Mouse (Mus musculus): Measurements from ENCODE around the gene Bcl2l14. TPM values are rescaled to one million over a fixed set of nuclear protein-coding genes. Genes with fewer than 3 reads are reported as not detected.
A peak's percentile ranks its signal among the peaks of the same experiment; 100 is the strongest.

Bcl2l14 gene
- total RNA-seq (2021), result not detected
- long read RNA-seq, experiment 1, result 0 reads
- long read RNA-seq, experiment 2, result 0 reads

DNA sequence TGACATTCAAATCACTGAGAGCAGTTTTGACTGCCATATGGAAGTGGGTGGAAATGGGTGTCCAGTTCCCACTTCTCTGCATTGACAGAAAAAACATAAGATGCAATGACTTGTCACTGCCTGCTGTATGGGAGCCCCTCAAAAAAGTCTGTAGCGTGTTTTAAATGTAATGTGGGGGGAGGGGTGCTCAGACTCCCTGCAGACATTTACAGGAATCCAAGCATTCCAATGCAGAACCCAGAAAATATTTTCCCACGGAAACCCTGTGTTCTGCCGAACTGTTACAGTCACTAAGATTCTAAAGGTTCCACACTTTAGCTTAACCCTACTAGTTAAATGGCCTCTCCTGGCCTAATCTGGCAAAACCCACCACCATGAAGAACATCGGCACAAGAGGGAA is at the start of gene Bcl2l14:
Gene Bcl2l14, plus strand, starts transcription at position 301 of the 400 bp plus-strand sequence.
- DNase-seq, result no peak

- DNase-seq, result no peak
These were observed 47.5 kb upstream of the Bcl2l14 start for GRCm38 (mm10) chr6:134348526-134349067.

DNA sequence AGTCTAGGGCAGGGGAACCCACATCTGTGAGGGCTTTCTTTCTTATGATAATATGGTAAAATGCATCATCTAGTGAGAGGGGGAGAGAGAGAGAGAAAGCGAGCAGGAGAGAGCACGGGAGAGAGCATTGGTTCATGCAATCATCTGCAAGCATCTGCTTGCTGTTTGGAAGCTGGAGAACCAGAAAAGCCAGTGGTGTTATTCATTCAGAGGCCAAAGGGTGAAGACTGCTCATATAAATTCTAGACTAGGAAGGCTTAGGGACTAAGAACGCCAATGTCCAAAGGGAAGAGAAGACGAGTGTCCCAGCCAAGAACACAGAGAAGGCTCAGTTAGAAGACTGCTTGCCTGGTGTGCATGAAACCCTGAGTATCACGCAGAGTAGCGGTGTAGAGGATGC is 43.2 kb upstream of the Bcl2l14 start:
- DNase-seq, result no peak

DNA sequence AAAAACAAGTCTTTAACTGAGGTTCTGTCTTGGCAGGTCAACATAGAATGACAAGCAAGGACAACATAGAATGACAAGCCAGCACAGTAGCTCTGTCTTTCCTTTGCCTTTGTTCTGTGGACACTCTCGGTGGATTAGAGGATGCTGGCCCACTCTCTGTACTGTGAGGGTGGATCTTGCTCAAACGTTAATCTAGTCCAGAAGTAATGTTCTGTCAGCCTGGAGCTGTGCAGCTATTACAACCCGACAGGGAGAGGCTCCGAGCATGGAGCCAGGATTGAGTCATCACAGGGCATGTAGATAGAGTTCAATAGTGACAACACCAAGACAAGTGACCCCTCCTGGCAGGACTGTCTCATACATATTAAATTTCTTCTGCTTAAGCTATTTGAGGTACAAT is 42.4 kb upstream of the Bcl2l14 start:
- peak; percentile 23 for DNase-seq

GRCm38 (mm10) chr6:134357570-134357969 is 38.5 kb upstream of the Bcl2l14 start:
- DNase-seq, result no peak

- no peak for DNase-seq
These were observed 36.0 kb upstream of the Bcl2l14 start for GRCm38 (mm10) chr6:134360079-134360478.

- no peak for DNase-seq
These were observed 31.5 kb upstream of the Bcl2l14 start for GRCm38 (mm10) chr6:134364644-134365043.

DNA sequence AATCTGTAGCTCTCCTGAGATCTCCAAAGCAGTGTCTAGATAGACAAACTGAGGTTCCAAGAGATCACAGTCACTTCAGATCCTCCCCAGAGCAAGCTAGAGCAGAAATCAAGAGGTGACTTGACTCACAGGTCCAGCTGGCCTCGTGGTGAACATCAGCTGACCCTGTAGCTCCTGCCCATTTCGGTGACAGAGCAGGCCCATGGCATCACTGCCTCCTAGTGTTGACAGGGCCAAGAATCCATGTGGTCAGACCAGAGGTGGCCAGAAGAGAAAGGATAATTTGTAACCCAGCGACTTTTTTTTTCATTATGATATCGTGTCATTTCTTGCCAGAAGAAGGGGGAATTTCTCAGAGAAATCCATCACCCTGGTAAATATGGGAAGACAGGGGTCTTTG is 30.2 kb upstream of the Bcl2l14 start:
- no peak for DNase-seq

DNA sequence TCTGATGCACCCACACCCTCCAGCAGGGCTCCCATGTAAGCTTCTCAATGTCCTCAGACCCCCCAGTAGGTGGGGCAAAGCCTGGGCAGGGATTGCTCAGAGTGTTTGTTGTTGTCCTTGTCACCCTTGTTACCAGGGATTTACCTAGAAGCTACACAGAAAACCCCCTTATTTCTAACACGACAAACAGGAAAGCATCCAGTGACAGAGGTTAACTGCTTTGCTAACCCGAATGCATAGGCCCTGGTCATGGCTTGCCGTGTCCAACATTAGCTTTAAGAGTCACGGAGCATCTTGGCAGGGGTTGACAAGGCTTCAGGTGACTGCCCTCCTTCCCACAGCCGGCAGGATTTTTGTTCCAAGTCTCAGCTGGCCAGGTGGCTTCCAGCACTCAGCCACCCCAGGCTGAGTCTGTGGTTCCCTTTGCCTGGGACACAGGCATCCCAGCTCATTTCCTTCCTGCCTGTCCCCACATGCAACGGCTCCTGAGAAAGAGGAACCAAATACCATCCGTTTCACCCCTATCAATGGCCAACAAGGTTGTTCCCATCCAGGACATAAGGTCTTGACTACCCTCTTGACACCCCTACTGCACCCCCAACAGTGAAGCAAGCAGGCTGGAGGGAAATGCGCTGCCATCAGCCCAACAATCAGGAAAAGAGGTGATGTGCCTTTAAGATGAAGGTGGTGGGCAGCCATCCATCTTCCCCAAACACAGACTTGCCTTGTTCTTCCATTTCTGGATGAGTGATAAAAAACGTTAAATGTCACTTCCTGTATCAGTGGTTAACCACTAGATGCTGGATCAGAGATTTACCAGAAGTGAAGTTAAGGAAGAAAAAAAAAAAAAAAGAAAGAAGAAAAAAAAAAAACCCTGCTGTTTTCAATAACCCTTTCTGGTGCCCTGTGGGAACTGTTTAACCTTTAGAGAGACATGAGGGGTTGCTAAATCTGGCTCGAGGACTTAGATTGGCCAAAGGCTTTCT is 29.5 kb upstream of the Bcl2l14 start:
- DNase-seq, result no peak

DNA sequence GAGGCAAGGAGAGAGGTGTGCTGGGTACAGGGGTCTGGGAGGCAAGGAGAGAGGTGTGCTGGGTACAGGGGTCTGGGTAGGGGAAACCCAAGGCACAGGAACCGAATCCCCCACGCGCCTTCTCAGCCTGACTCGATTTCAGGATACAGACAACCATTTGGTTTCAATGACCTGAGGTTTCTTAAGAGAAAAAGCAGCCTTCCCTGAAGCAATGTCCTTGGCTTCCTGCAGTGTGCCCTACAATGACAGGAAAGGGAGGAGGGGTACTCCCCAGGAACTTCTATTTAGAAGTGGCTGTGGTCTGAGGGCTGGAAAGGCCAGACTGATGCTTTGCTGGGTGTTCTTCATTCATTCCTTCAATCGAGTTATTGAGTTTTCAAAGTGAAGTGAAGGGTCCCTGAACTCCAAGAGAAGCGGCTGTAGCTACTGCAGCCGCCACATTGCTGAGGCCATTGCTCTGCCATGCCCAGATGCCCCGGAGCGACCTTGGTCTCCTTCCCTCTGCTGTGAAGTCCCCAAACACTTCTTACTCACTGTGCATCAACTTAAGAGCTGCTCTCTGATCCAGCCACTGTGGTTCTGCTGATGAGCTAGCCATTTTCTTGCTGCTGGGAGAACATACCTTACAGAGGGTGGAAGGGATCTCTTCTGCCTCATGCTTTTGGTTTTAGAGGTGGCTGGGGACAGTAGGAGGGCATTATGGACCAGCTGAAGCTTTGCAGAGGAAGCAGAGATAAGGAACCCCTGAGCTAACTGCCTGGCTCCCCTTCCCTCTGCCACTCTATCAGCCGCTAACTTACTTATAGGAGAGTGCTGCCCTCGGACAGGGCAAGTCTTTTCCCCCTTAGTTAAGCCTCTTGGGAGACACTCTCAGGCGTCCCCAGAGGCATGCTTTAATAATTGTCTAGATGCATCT is 28.5 kb upstream of the Bcl2l14 start:
- DNase-seq, result no peak

DNA sequence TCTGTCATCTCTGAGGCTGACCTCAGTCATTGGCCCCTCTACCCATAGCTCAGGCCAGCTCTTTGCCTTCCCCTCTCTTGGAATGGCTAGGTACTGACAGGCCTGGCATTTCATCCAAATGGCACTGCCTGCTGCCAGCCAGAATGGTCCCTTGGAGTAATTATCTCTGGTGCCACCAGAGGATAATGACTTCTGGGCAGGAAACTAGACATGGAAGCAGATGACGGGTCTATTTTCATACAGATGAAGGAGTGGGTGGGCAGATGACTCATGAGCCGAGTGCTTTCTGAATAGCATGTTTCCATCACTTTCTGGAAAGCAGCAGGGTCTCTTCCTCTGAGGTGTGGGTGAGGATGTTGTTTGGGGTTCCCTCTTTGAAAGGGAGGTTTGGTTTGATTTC is 23.2 kb upstream of the Bcl2l14 start:
- DNase-seq, result no peak

DNA sequence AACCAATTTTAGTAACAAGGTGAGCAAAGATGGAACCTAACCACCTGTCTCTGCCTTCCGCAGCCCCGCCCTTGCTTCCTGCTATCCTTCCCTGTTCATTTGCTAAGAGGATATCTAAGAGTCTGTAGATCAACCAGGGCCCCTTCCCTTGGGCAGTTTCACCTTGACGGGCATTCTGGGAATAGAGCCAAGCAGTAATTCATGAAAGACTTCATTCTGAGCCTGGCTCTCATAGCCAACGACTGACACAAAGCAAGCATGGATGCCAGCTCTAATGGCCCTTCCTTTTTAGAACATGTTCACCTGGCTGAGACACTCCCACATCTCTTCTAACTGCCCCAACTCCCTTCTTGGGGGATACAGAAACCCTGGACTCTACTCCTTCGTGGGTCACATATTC is 18.9 kb upstream of the Bcl2l14 start:
- DNase-seq, result peak; percentile 41

GRCm38 (mm10) chr6:134377856-134378255 is 18.3 kb upstream of the Bcl2l14 start:
- no peak for DNase-seq

DNA sequence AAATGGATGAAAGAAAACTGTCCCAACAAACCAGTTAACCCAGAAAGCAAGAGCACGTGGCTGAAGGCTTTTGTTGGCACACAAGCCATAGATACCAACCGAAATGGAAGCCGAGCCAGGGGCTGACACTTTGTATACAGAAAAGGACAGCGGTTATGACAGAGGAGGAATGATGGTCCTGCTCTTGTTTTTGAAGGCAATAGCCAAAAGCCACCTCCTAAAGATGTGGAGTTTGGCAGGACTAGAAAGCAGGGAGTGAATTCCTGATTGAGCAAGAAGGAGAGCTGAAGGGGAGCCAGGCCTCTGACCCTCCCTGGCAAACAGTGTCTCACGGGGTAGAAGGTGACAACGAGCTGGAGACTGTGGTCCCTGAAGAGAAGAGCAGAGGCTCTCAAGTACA is 14.7 kb upstream of the Bcl2l14 start:
- peak; percentile 23 for DNase-seq

DNA sequence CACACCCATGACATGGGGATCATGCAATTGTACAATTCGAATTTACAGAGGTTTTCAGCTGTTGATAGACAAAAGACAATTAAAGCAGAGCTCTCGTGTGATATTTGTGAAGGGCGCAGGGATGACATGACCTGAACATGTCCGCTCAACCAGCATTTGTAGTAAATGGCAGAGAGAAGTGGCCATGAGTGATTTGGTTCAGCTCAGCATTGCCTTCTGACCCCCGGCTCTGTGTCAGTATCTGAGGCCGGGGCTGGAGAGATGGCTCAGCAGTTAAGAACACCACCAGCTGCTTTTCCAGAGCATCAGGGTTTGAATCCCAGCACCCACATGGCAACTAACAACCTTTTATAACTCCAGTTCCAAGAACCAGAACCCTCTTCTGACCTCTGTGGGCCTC is 10.2 kb upstream of the Bcl2l14 start:
- DNase-seq, result no peak

DNA sequence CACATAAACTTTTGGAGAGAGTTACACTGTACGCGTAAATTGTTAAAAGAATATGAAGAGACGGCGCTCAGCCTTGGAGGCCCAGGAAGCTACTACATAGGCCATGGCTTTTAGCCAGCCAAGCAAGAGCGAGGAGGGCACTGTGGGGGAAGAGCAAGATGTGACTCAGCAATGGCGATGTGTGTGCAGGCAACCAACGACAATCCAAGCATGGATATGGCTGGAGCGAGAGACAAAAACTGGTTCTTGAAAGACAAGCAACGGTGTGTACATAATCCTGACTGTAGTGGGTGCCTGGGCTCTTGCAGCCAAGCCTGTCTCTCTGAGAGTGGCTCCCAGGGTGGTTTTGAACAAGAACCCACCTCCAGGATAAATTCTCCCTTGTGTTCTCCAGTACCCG is 8.7 kb upstream of the Bcl2l14 start:
- peak; percentile 48 for DNase-seq

- DNase-seq, result no peak
These were observed 7.6 kb upstream of the Bcl2l14 start for GRCm38 (mm10) chr6:134388424-134389110.

- DNase-seq, result peak; percentile 88
These were observed 6.7 kb upstream of the Bcl2l14 start for GRCm38 (mm10) chr6:134389248-134389891.

DNA sequence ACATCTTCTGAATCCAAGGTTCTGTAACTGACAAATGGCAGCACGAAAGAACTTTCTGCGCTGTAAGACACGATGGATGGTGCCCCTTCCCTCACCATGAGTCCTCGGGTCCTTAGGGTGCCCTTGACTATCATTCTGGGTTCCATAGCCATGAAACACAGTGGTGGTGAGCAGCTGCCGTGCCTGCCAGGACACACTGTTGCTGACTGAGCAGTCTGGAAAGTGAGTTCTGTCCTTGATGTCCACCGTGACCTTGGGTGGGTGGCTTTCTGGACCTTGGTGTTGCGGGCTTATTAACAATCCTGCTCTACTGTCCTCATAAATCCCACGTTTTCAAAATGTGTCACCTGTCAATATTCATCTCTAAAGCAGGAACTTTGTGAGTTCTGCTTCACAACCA is 6.2 kb upstream of the Bcl2l14 start:
- DNase-seq, result no peak

DNA sequence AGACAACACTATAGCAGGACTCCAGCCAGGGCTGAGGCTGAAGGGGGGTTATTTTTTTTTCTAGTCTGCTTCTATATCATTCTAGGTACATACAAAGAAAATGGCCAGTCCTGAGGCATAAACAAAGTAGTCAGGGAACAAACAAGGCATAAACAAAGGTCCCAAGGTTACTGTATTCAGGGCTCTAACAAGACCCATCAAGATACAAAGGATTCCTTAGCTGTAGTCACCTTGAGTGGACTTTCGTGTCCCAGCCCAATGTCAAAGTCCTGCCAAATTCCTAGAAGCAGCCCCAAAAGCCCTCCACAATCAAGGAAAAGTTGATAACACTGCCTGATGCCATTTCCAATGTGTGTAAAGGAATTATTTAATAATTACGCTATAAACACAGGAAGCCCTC is 5.3 kb upstream of the Bcl2l14 start:
- DNase-seq, result no peak

- peak; percentile 80 for DNase-seq
These were observed 7.0 kb downstream of the Bcl2l14 start for GRCm38 (mm10) chr6:134402914-134403683.

Measured in adrenal gland, postnatal 10 days (tissue).